Mouse (Mus musculus): ENCODE measurements around the gene Mindy2. TPM values are rescaled to one million over a fixed set of nuclear protein-coding genes. Genes with fewer than 3 reads are reported as not detected.

The Mindy2 gene
- total RNA-seq, 1 experiment from 2014 or later = 47.7 TPM

DNA sequence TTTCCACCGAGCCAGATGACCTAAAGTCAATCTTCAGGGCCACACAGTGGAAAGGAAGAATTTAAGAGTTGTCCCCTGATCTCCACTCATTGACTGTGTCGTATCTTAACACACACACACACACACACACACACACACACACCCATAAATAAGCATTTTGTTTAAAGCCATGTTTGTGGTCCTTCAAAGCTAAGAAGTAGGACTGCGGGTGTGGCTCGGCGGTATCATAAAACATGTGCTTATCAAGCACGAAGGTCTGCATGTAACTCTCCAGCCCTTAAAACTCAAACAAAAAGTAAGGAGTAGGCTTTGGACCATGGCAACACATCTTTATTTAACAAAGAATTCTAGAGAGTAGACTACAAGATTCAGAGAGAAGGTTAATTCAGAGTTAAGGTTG, 13.4 kb upstream of the Mindy2 start:
- ATAC-seq (ENCODE audit: extremely low read depth, insufficient number of reproducible peaks, low FRiP score, poor library complexity, severe bottlenecking) = no peak

DNA sequence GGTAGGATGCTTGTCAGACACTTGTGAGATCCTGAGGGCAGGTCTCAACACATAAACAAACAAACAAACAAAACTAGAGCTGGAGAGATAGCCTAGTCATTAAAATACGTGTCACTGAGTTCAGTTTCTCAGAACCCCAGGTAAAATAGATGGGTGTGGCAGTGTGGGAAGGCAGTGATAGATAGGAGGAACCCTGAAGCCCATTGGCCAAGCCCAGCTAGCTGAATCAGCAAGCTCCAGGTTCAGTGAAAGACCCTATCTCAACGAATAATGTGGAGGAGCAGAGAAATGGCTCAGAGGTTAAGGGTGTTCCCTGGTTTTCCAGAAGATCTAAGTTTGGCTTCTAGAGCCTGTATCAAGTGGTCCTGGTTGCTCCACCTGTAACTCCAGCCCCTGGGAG, 12.2 kb upstream of the Mindy2 start:
- ATAC-seq (ENCODE audit: extremely low read depth, insufficient number of reproducible peaks, low FRiP score, poor library complexity, severe bottlenecking) = no peak

- ATAC-seq (ENCODE audit: extremely low read depth, insufficient number of reproducible peaks, low FRiP score, poor library complexity, severe bottlenecking) = no peak
Observed at GRCm38 (mm10) chr9:70668048-70668447, 11.1 kb upstream of the Mindy2 start.

GRCm38 (mm10) chr9:70666811-70667210, 9.8 kb upstream of the Mindy2 start:
- ATAC-seq (ENCODE audit: extremely low read depth, insufficient number of reproducible peaks, low FRiP score, poor library complexity, severe bottlenecking) = no peak

DNA sequence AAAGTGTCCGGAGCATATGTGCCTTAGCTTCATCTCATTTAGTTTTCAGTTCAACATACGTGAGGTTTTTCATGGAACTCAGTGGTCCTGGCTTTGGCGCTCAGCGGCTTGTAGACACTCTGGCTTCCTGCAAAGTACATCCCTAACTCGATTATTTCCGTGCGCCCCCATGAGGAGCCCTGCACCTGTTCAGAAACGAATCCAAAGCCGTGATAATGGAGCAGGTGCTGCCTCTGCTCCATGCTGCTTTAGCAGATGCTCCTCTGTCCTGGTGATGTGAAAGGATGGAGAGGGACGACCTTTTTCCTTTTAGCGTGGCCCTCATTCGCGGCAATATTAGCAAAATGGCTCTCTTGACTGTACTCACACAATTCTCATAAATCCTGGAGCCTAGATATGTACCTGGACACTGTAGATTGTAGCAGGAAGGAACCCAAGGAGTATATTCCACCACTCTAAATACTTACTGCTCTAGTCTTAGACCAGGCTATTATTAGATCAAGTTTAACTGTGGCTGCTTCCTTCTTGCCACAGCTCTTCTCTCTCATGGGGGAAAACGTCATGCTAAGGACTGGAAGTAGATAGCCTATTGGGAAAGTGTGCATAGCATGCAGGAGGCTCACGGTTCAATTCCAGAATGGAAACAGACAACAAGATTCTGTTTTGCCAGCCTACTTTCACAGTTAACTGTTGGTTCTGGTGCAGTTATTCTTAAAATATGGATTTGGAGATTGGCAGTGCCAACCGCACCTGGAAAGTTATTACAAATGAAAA, 8.6 kb upstream of the Mindy2 start:
- no peak for ATAC-seq (ENCODE audit: extremely low read depth, insufficient number of reproducible peaks, low FRiP score, poor library complexity, severe bottlenecking)

- no peak for ATAC-seq (ENCODE audit: extremely low read depth, insufficient number of reproducible peaks, low FRiP score, poor library complexity, severe bottlenecking)
Observed at GRCm38 (mm10) chr9:70664847-70665246, 7.9 kb upstream of the Mindy2 start.

DNA sequence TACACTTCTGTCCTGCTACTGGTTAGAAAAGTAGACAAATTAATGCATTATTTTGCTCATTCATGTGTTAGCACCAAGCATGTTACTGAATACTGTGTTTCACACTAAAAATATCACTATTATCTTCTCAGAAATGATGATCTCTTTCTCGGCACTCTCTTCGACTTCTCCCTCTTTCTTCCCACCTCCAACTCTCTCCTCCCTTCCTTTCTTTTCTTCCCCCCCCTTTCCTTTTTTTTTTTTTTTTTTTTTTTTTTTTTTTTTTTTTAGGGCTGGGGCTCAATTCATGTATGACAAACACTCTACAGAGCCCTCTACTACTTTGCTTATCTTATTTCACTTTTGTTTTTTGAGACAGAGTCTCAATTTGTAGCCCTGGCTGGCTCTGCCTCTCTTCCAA, 1.3 kb upstream of the Mindy2 start:
- ATAC-seq (ENCODE audit: extremely low read depth, insufficient number of reproducible peaks, low FRiP score, poor library complexity, severe bottlenecking) = no peak

DNA sequence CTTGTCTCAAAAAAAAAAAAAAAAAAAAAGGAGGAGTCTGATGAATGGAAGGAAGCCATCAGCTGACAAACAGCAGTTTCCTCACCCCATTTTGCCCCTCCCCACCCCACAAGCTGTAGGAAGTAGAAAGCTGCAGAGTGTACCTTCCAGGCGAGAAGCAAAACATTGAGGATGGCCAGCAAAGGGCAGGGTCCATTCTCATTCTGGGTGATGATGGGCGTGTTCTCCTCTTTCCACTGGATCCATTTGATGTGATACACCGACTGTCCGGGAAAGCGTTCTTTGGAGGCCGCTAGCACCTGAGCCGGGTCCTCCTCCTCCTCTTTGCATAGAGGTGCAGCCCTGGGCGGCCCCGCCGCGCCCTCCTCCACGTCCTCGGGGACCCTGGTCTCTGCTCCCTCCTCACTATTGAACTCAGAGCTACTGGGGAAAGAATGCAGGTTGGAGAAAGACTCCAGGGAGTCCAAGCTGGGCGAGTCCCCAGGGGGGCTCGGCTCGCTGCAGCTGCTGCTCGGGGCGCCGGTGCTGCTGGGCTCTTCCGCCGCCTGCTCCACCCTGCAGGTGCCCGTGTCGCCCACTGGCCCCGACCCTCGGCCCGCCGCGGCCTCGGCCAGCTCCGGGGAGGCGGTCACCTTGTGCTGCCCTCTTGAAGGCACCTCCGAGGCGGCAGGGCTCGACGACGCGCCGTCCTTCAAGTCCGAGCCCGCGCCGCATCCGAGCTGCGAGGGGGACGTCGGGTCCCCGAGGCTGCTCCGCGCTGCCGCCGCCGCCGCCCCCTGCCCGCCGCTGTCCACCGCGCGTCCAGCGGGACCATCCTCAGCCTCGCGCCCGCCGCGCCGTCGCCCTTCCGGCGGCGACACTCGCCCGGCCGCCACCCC, 605 bp downstream of the Mindy2 start, which contains the start of gene Gm10642:
Gene Gm10642, plus strand, starts transcription at position 122 of the 878 bp plus-strand sequence.
- ATAC-seq (ENCODE audit: extremely low read depth, insufficient number of reproducible peaks, low FRiP score, poor library complexity, severe bottlenecking) = peak; percentile 64

GRCm38 (mm10) chr9:70655764-70656129, 1.2 kb downstream of the Mindy2 start:
- ATAC-seq (ENCODE audit: extremely low read depth, insufficient number of reproducible peaks, low FRiP score, poor library complexity, severe bottlenecking) = no peak

DNA sequence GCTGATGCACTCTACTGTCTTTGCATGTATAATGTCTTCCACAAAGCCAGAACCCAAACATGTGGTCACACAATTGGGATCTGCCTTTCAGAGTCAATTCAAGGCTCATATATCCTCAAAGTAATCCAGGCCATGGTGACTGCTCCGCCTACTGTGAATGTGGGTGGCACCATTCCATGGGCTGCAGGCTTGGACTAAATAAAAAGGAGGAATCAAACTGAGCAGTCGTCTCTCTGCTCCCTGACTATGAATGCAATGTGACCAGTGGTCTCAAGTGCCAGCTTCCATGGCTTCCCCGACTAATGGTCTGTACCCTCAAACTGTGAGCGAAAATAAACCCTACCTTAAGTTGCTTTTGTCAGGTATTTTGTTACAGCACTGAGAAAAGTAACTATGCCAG, 2.5 kb downstream of the Mindy2 start:
- no peak for ATAC-seq (ENCODE audit: extremely low read depth, insufficient number of reproducible peaks, low FRiP score, poor library complexity, severe bottlenecking)

- no peak for ATAC-seq (ENCODE audit: extremely low read depth, insufficient number of reproducible peaks, low FRiP score, poor library complexity, severe bottlenecking)
Observed at GRCm38 (mm10) chr9:70653875-70654274, 3.1 kb downstream of the Mindy2 start.

GRCm38 (mm10) chr9:70652221-70652620, 4.8 kb downstream of the Mindy2 start:
- ATAC-seq (ENCODE audit: extremely low read depth, insufficient number of reproducible peaks, low FRiP score, poor library complexity, severe bottlenecking) = no peak

GRCm38 (mm10) chr9:70650994-70651393, 6.0 kb downstream of the Mindy2 start:
- ATAC-seq (ENCODE audit: extremely low read depth, insufficient number of reproducible peaks, low FRiP score, poor library complexity, severe bottlenecking) = no peak

DNA sequence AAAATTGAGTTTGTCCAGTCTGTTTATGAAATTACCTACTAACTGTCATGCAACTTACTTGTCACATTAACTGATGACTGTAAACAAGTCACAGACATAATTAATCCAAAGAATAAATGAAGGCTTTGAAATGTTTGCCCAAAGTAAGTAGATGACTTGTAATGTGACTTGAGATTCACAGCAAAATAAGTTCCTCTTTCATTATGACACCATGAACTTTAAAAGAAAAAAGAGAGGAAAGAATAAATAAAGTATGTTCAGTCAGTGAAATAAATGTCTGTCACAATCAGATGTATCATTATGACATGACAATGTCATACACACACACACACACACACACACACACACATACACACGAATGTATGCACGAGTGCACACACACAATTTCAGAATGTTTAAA, 6.7 kb downstream of the Mindy2 start:
- ATAC-seq (ENCODE audit: extremely low read depth, insufficient number of reproducible peaks, low FRiP score, poor library complexity, severe bottlenecking) = no peak

DNA sequence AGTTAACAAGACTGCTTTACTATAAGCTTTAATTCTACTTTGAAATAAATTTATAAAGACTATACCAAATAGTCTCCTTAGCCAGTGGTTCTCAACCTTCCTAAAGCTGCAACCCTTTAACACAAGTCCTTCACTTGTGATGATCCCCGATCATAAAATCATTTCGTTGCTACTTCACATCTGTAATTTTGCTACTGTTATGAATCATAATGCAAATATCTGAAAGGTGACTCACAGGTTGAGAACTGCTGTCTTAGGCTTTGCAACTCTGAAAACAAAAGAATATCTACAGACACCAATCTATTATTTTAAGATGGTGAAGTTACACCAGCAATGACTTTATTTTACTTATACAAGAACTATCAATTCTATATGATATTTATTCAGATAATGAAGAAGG, 20.2 kb downstream of the Mindy2 start:
- ATAC-seq (ENCODE audit: extremely low read depth, insufficient number of reproducible peaks, low FRiP score, poor library complexity, severe bottlenecking) = no peak

DNA sequence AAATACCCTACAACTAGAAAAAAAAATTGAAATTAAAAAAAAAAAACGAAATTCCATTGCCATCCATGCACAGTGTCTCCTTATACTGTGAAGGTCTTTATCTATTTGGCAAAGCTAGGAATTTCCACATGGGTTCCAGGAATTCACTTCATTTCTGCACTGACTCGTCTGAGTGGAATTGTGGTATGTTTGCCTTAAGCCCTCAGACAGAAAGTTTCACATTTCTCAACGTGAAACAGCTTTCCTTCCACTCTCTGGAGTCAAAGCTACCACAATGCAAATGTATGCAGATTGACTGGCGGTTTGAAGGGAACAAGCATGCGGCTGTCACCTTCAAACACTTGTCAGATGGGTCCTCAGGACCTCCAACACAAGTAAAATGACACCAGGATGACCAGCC, 25.3 kb downstream of the Mindy2 start:
- ATAC-seq (ENCODE audit: extremely low read depth, insufficient number of reproducible peaks, low FRiP score, poor library complexity, severe bottlenecking) = no peak

GRCm38 (mm10) chr9:70629711-70630110, 27.3 kb downstream of the Mindy2 start:
- ATAC-seq (ENCODE audit: extremely low read depth, insufficient number of reproducible peaks, low FRiP score, poor library complexity, severe bottlenecking) = no peak

- ATAC-seq (ENCODE audit: extremely low read depth, insufficient number of reproducible peaks, low FRiP score, poor library complexity, severe bottlenecking) = no peak
Observed at GRCm38 (mm10) chr9:70611026-70611673, 45.8 kb downstream of the Mindy2 start.

DNA sequence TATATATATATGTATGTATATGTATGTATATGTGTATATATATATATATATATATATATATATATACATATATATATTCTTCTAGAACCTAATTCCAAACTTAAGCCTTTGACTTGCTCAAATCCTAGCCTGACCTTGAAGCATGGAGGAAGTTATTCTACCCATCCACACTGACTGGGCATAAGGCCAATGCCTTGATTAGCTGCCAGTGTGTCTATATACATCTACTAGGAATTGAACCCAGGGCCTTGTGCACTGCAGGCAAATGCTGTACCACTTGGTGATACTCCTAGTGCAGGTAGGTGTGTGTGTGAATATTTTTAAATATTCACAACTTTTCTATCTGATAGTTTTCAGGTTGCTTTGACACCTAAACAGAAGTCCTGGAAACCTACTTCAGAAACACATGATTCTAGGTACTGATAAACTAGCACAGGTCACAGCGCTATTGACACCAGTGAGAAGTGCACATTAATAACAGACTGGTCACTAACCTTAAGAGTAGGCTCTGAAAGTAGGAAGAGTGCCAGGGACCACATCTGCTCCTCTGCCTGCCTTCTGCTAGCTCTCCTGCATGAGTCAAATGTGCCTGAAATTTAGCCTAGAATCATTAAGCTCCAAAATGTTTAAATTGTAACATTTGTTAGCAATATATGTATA, 54.7 kb downstream of the Mindy2 start:
- no peak for ATAC-seq (ENCODE audit: extremely low read depth, insufficient number of reproducible peaks, low FRiP score, poor library complexity, severe bottlenecking)

Data from neutrophil, adult 5-6 weeks (primary cell).